Mouse (Mus musculus) lung, embryonic 15.5 days (tissue): Measurements from ENCODE around the gene Pcmt1. TPM values are rescaled to one million over a fixed set of nuclear protein-coding genes. Genes with fewer than 3 reads are reported as not detected.

ENCODE experiments used
- ATAC-seq: fragments of 200-750 bp; cut with Nextera tagmentation; 2 replicates; pipeline ENCODE4 v1.8.0; 2017; ENCODE audit warnings: moderate number of reproducible peaks, borderline replicate concordance; ENCODE audit not compliant: low FRiP score, low TSS enrichment; ENCODE audit errors: extremely low read depth
- H3K27ac ChIP-seq: fragments of 300-500 bp; sonication (generic); 2 replicates; pipeline ENCODE4 v1.5.1; 2015; ENCODE audit warnings: moderate library complexity, mild to moderate bottlenecking, inconsistent platforms
- H3K27me3 ChIP-seq: fragments of 300-500 bp; sonication (generic); 2 replicates; pipeline ENCODE4 v1.6.1; 2015; ENCODE audit warnings: inconsistent platforms
- H3K36me3 ChIP-seq: fragments of 300-500 bp; sonication (generic); 2 replicates; pipeline ENCODE4 v1.6.1; 2015; ENCODE audit warnings: inconsistent platforms
- H3K4me1 ChIP-seq: fragments of 300-500 bp; sonication (generic); 2 replicates; pipeline ENCODE4 v1.6.1; 2015; ENCODE audit warnings: inconsistent platforms
- H3K4me2 ChIP-seq: fragments of 300-500 bp; sonication (generic); 2 replicates; pipeline ENCODE4 v1.6.1; 2015; ENCODE audit warnings: inconsistent platforms, mild to moderate bottlenecking, moderate library complexity
- H3K4me3 ChIP-seq: fragments of 300-500 bp; sonication (generic); 2 replicates; pipeline ENCODE4 v1.5.1; 2015; ENCODE audit warnings: mild to moderate bottlenecking, inconsistent platforms
- H3K9ac ChIP-seq: fragments of 300-500 bp; sonication (generic); 2 replicates; pipeline ENCODE4 v1.6.1; 2015; ENCODE audit warnings: inconsistent platforms
- H3K9me3 ChIP-seq: fragments of 300-500 bp; sonication (generic); 2 replicates; pipeline ENCODE4 v1.6.1; 2016; ENCODE audit warnings: inconsistent platforms
- WGBS: fragments of 180-500 bp; shearing (Covaris S2); methylation state at CpG from one replicate; pipeline ENCODE4 v1.1.7; 2015; 5-methylcytosine and 5-hydroxymethylcytosine counted together
- polyA plus RNA-seq: library from polyadenylated mRNA; unstranded; fragments of >200 nt; fragmentation: Nextera tagmentation; extraction: Ambion mirVana; gene quantifications from 2 replicates; pipeline ENCODE4 v1.2.1, GENCODE M21; 2015

The Pcmt1 gene
- polyA plus RNA-seq, 1 experiment from 2014 or later: 122 TPM

GRCm38 (mm10) chr10:7582157-7582890, 98.6 kb downstream of the Pcmt1 start:
- 22% methylated on average over 11 of the region's 11 CpGs for WGBS
- H3K4me2 ChIP-seq: no peak overlapping the region
- no peak overlapping the region for H3K27ac ChIP-seq
- no peaks in the 10 kb centered on the region for H3K4me1 ChIP-seq
- peak; percentile 49; the same call in 1 of the 2 replicates for ATAC-seq
- no peak overlapping the region for H3K9ac ChIP-seq
- H3K4me3 ChIP-seq: no peak overlapping the region
- H3K36me3 ChIP-seq: no peaks in the 10 kb centered on the region
- H3K9me3 ChIP-seq: no peaks in the 10 kb centered on the region
- H3K27me3 ChIP-seq: no peaks in the 10 kb centered on the region

DNA sequence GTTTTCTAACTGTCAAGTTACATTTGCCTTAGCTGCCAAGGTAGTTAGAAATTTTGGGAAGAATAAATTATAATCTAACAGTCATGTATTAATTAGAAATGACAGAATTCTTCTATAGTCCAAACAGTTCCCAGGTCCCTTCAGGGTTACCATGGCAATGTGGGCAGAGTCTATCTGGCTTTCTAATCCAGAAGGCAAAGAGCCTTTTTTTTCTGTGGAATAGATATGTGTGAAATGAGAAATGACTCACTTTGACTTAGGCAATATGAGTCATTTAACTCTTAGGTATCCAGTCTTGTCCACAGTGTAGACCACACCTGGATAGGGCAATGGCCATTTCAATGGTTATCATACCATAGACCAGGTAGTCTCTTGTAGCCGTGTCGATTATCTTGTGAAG, 99.5 kb downstream of the Pcmt1 start:
- no peaks in the 10 kb centered on the region for H3K9me3 ChIP-seq
- ATAC-seq: no peak
- no peaks in the 10 kb centered on the region for H3K36me3 ChIP-seq
- H3K9ac ChIP-seq: no peak overlapping the region
- H3K27ac ChIP-seq: no peak overlapping the region
- H3K27me3 ChIP-seq: no peaks in the 10 kb centered on the region
- no peaks in the 10 kb centered on the region for H3K4me1 ChIP-seq
- H3K4me3 ChIP-seq: no peak overlapping the region
- no peak overlapping the region for H3K4me2 ChIP-seq
- 89% methylated on average over 2 of the region's 2 CpGs for WGBS

Other genes with a start within 250 kb of the Pcmt1 start
- 9.4 and 10.9 TPM in 2 replicates for gene Ulbp1, start 207.5 kb downstream of the Pcmt1 start, polyA plus RNA-seq
- gene Lrp11, start 91.3 kb downstream of the Pcmt1 start, polyA plus RNA-seq: 4.7 and 5.1 TPM in 2 replicates
- gene Nup43, start 13.6 kb downstream of the Pcmt1 start, polyA plus RNA-seq: 57.2 and 59.6 TPM in 2 replicates
- 7.1 and 7.4 TPM in 2 replicates for gene Lats1, start 78 bp upstream of the Pcmt1 start, polyA plus RNA-seq
- gene Katna1, start 44.9 kb upstream of the Pcmt1 start, polyA plus RNA-seq: 53.5 and 54.4 TPM in 2 replicates
- gene Ginm1, start 111.7 kb upstream of the Pcmt1 start, polyA plus RNA-seq: 87.7 and 88.8 TPM in 2 replicates
- 37.5 and 39.0 TPM in 2 replicates for gene Ppil4, start 111.8 kb upstream of the Pcmt1 start, polyA plus RNA-seq
- gene Zc3h12d, start 151.3 kb upstream of the Pcmt1 start, polyA plus RNA-seq: 0.14 and 0.23 TPM in 2 replicates